Mouse (Mus musculus): ENCODE measurements around the gene Map7.

- TF ChIP-seq CTCF (IDR thresholded peaks at IDR 0.05; ENCODE audit: low read depth, low read length) (no peak), EP300 (IDR thresholded peaks at IDR 0.05; ENCODE audit: insufficient read depth, low read depth, low read length) (no peak)
Observed at GRCm38 (mm10) chr10:20132933-20133652, 15.2 kb upstream of the Map7 start.
